Mouse (Mus musculus) urinary bladder, postnatal 14 days (tissue): ENCODE data around the gene Slc25a44.

Experiments used
- DNase-seq: peaks from one replicate; pipeline ENCODE4 v3.0.0; 2021; ENCODE audit warnings: low spot score

The Slc25a44 gene

GRCm38 (mm10) chr3:88424605-88425329 lies at the start of gene Slc25a44:
TSS of gene Slc25a44 (minus strand) at chr3:88425139.
- peak; percentile 95 for DNase-seq

GRCm38 (mm10) chr3:88473571-88473970 lies 48.6 kb upstream of the Slc25a44 start:
- no peak for DNase-seq

DNA sequence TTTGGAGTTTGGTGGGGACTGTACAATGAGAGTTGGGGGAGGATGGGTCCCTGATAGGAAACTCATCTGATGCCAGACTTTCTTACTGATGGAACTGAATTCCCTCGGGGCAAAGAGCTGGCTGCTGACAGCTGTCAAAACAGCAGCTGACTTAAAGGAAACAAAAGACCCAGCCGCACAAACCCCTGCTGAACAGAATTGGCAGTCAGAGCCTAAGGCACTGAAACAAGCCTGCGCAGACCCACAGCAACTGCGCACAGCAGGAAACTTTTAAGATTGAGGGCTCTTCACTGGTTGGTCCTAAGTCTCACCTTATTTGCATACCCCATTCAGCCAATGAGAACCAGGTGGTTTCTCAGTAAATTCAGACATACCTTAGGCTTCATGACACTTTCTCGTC lies 48.1 kb upstream of the Slc25a44 start:
- DNase-seq, result no peak

- DNase-seq, result no peak
These were observed 46.1 kb upstream of the Slc25a44 start for GRCm38 (mm10) chr3:88470943-88471479.

DNA sequence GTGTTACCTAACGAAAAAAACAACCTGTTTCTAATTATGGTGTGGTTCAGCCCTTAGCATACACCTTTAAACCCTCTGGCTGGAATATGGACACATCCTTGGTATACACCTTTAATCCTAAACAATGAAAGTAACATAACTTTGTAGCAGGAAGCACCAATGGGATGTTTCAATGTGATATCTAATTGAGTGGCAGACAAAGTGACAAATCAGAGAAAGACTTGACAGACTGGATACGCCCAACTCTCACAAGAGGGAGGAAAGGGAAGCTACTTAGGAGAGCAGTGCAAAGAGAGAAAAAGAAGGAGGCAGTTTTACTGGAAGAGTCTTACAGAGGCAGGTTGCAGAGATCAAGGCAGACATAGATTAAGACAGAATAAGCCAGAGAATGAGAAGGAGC lies 44.5 kb upstream of the Slc25a44 start:
- no peak for DNase-seq

- DNase-seq, result peak; percentile 94
These were observed 42.3 kb upstream of the Slc25a44 start for GRCm38 (mm10) chr3:88467116-88467824.

DNA sequence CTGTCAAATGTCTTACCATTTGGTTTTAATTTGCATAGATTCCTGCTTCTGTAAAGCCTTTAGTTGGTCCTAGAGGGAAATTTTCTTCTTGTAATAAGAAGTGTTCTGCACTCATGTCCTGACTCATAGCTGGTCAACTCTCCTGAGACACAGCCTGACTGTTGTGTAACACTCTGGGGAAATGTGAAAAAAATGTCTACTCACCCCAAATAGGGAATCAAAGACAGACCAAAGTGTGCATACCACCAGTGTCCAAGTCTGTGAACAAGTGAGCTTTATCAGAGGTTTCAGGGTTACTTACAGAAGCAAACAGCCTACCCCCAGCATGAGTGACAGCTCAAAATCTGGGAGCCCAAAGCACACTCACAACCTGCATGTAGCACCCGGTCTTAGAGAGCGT lies 40.2 kb upstream of the Slc25a44 start:
- no peak for DNase-seq

GRCm38 (mm10) chr3:88464425-88464824 lies 39.5 kb upstream of the Slc25a44 start:
- DNase-seq, result no peak

GRCm38 (mm10) chr3:88460983-88461696 lies 36.2 kb upstream of the Slc25a44 start, which contains the start of gene Sema4a:
TSS of gene Sema4a (minus strand) at chr3:88461182.
- no peak for DNase-seq

GRCm38 (mm10) chr3:88460029-88460428 lies 35.1 kb upstream of the Slc25a44 start:
- DNase-seq, result no peak

DNA sequence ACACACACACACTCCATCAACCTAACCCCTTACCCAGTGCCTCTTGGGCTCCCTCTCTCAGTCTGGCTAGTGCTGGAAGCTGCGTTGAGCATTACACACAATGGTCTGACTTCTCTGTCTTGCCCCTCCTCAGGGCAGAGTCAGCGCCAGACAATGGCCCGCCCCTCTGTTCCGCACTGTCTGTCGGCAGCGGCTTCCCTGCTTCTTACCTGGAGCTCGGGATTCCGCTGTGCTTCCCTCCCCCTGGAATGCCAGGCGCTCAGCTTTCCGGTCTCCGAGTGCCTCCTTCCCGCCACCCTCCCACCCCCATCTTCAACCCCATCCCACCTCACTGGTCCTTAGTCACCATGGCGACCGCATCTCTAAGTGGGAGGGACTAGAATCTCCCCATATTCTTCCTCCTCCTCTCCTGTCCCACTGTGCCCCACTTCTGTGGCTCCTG lies 33.9 kb upstream of the Slc25a44 start:
- DNase-seq, result no peak

DNA sequence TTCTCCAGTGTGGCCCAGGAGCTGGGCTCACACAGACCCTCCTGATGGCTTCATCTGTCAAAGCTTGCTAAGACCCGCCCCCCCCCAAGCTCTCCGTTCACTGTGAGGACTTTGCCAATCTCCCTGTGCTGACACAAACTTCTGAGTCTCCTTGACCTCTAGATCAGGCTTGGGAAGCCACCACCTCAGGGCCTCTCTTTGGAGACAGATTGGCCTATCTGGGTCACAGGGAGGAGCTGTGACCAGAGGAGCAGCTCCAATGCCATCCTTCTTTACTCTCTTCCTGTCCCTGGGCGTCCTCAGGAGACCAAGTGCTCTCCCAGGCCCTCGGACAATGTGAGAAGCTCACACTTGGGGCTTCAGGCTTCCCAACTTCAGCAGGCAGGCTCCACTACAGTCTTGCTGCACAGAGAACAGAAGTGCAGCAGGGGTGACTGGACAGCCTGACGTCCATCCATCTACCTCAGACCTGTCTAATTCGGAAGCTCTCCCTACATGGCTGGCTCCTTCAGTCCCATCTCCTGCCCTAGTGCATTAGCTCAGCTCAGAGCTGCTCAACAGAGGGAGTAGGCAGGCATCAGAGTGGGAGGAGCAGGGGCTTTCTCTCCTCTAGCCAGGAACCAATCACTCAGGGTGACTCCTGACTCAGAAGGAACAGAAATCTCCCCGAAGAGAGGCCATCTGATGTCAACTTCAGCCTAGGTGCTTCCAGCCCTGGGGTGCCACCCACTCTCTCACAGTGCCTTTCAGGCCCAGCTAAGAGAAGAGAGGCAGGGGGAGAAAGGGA lies 32.0 kb upstream of the Slc25a44 start:
- DNase-seq, result no peak

DNA sequence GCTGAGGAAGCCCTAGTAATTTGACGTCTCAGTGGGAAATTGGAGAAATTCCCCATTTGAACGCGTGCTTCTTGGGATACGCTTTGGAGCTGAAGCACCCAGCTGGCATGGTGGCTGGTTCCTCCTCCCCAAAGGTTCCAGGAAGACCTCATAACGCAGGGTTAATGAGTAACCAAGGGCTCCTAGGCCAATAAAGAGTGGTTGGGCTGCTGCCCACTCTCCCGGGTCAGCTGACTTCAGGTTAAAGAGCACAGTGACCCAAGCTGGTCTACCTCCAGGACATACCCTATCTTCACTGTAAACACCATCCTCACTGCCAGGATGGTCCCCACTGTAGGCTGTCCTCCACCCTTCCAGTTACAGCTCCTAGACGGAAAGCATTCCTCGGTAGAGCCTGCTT lies 31.4 kb upstream of the Slc25a44 start:
- peak; percentile 31 for DNase-seq

GRCm38 (mm10) chr3:88455588-88456264 lies 30.8 kb upstream of the Slc25a44 start:
- DNase-seq, result peak; percentile 87

- DNase-seq, result peak; percentile 27
These were observed 30.0 kb upstream of the Slc25a44 start for GRCm38 (mm10) chr3:88454762-88455587.

DNA sequence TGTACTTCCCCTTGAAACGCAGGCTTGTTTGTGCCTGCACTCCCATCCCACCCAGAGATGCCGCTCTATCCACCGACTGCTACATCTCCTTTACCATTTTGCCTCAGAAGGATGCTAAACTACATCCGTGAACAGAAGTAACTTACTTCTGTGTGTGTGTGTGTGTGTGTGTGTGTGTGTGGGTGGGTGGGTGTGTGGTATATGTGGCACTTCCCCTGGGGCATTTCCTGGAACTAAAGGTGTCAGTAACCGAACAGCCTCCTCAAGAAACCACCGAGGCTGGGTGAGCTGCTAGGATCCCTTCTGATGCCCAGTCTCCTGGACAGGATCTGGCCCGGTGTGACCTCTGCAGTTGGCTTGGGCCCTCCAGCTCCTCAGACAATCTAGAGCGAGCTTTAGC lies 29.0 kb upstream of the Slc25a44 start:
- DNase-seq, result no peak

DNA sequence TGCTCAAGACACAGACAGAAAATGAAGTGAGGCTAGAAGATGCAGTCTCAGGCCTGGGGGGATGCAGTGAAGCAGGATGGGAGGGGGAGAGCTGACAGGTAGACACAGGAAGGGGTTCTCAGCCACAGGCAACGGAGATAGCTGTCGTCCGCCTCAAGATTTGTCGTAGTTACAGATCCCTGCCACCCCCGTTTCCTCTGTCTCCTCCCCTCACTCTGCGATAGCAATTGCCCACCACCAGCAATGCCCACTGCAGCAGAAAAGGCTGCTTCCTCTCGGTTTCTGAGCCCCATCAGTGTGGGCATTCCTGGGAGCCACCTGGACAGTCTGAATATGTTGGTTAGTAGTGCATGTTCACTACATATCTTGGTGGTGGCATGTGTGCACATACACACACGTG lies 28.4 kb upstream of the Slc25a44 start:
- DNase-seq, result no peak

GRCm38 (mm10) chr3:88452716-88453115 lies 27.8 kb upstream of the Slc25a44 start:
- DNase-seq, result no peak

GRCm38 (mm10) chr3:88452246-88452645 lies 27.3 kb upstream of the Slc25a44 start:
- DNase-seq, result no peak
